Comparison of ENCODE assay signal across 8 mouse cellular contexts in genomic region chr9:75409031-75409851, GRCm38 (mm10). TPM values are rescaled to one million over a fixed set of nuclear protein-coding genes. Genes with fewer than 3 reads are reported as not detected.
DNase-seq lines count a peak whose midpoint lies in the region; ATAC-seq and TF ChIP-seq lines count a peak whose summit lies in the region.

No protein-coding gene starts in this region.

- WGBS in forebrain, embryonic 16.5 days: under 1% methylated on average over 82 of the region's 90 CpGs
- WGBS in lung, embryonic 15.5 days: under 1% methylated on average over 61 of the region's 90 CpGs

- ATAC-seq in forebrain, embryonic 16.5 days: peak; percentile 85
- peak; percentile 87 for ATAC-seq in lung, embryonic 15.5 days (ENCODE audit: borderline replicate concordance, extremely low read depth, low FRiP score, low TSS enrichment)
- peak; percentile 27; the same call in 1 of the 2 replicates for ATAC-seq in neutrophil, adult 5-6 weeks (ENCODE audit: extremely low read depth, insufficient number of reproducible peaks, low FRiP score, poor library complexity, severe bottlenecking)

- DNase-seq in MEL (ENCODE audit: low read depth, low spot score): peak; percentile 72
- peak; percentile 73 for DNase-seq in cerebellum, adult 8-10 months
- peak; percentile 72 for DNase-seq in heart, postnatal 25 days (ENCODE audit: low spot score)
- DNase-seq in layer of hippocampus, adult 18-20 months (ENCODE audit: low spot score in 2 of 2): peak; percentile 16 to 22
- DNase-seq in thymus, adult 18-20 months: peak; percentile 60 to 64

- H3K4me2 ChIP-seq in forebrain, embryonic 16.5 days (ENCODE audit: low read length): peak overlapping the region; percentile 66
- peak overlapping the region; percentile 72 for H3K4me2 ChIP-seq in lung, embryonic 15.5 days

- H3K27me3 ChIP-seq in MEL (ENCODE audit: control insufficient read depth in 1 of 2, insufficient read depth in 2 of 2, low read length in 2 of 2): no peaks in the 10 kb centered on the region
- no peaks in the 10 kb centered on the region for H3K27me3 ChIP-seq in forebrain, embryonic 16.5 days (replicated peaks; ENCODE audit: control insufficient read depth, insufficient read depth, low read length)
- H3K27me3 ChIP-seq in lung, embryonic 15.5 days: no peaks in the 10 kb centered on the region

- H3K27ac ChIP-seq in MEL (ENCODE audit: control insufficient read depth, low read depth, low read length): peak overlapping the region; percentile 91
- H3K27ac ChIP-seq in forebrain, embryonic 16.5 days (ENCODE audit: low read length): peak overlapping the region; percentile 98
- H3K27ac ChIP-seq in lung, embryonic 15.5 days: peak overlapping the region; percentile 99

- 0 out of 4 replicates have a peak, but pooled peaks of 1 of the 2 experiments have one; percentile 26 for TF ChIP-seq POLR2A in MEL (IDR thresholded peaks at IDR 0.05; ENCODE audit: control insufficient read depth in 1 of 2, insufficient read depth in 1 of 2, low read depth in 1 of 2, low read length in 2 of 2, poor library complexity in 1 of 2)

- H3K79me2 ChIP-seq in MEL (ENCODE audit: control insufficient read depth, insufficient read depth, low read length, poor library complexity): peaks cover 41% of the 10 kb centered on the region

- TF ChIP-seq RAD21 in MEL (IDR thresholded peaks at IDR 0.05; ENCODE audit: low read depth, low read length): no peak

- peaks cover 0 to 26% of the 10 kb centered on the region in 2 experiments; a peak in 2 of 4 replicates for H3K36me3 ChIP-seq in MEL (ENCODE audit: control insufficient read depth in 1 of 2, insufficient read depth in 2 of 2, low read length in 2 of 2)
- H3K36me3 ChIP-seq in forebrain, embryonic 16.5 days (ENCODE audit: control insufficient read depth, insufficient read depth): no peaks in the 10 kb centered on the region
- no peaks in the 10 kb centered on the region for H3K36me3 ChIP-seq in lung, embryonic 15.5 days

- no peak for TF ChIP-seq EP300 in MEL (IDR thresholded peaks at IDR 0.05; ENCODE audit: low read depth in 1 of 2, low read length in 2 of 2)

- no peak for TF ChIP-seq CTCF in MEL (IDR thresholded peaks at IDR 0.05 in 2 of 3, conservative IDR thresholded peaks at IDR 0.05 in 1 of 3; ENCODE audit: control insufficient read depth in 1 of 3, insufficient read depth in 1 of 3, low read depth in 2 of 3, low read length in 3 of 3, poor library complexity in 1 of 3, severe bottlenecking in 1 of 3)

- H3K4me1 ChIP-seq in MEL (ENCODE audit: control insufficient read depth in 1 of 2, insufficient read depth in 2 of 2, low read length in 2 of 2): peaks cover 9 to 17% of the 10 kb centered on the region in 2 experiments
- peaks cover 23% of the 10 kb centered on the region for H3K4me1 ChIP-seq in forebrain, embryonic 16.5 days (replicated peaks; ENCODE audit: control insufficient read depth, insufficient read depth, low read length)
- H3K4me1 ChIP-seq in lung, embryonic 15.5 days: peaks cover 31% of the 10 kb centered on the region

- H3K9ac ChIP-seq in MEL (ENCODE audit: control insufficient read depth, low read depth, low read length, poor library complexity, severe bottlenecking): peak overlapping the region; percentile 99
- H3K9ac ChIP-seq in forebrain, embryonic 16.5 days (replicated peaks; ENCODE audit: low read depth, low read length): peak overlapping the region; percentile 90
- H3K9ac ChIP-seq in lung, embryonic 15.5 days: peak overlapping the region; percentile 83

- no peaks in the 10 kb centered on the region for H3K9me3 ChIP-seq in MEL (replicated peaks; ENCODE audit: insufficient read depth, low read length)
- no peaks in the 10 kb centered on the region for H3K9me3 ChIP-seq in forebrain, embryonic 16.5 days (ENCODE audit: control insufficient read depth, low read length)
- H3K9me3 ChIP-seq in lung, embryonic 15.5 days: no peaks in the 10 kb centered on the region

- H3K4me3 ChIP-seq in MEL (ENCODE audit: control insufficient read depth in 1 of 2, insufficient read depth in 1 of 2, low read depth in 2 of 2, low read length in 2 of 2): peak overlapping the region; percentile 66 to 80
- peak overlapping the region; percentile 94 for H3K4me3 ChIP-seq in forebrain, embryonic 16.5 days (replicated peaks; ENCODE audit: low read length)
- peak overlapping the region; percentile 86 for H3K4me3 ChIP-seq in lung, embryonic 15.5 days

- intact Hi-C loops in heart, postnatal 25 days (cut with DNase I): no loop called here

TF ChIP-seq in MEL, 35 proteins besides CTCF, POLR2A, EP300 and RAD21:
- 0 out of 2 replicates have a peak, but pooled peaks have one; percentile 15 for TF ChIP-seq NRF1 (IDR thresholded peaks at IDR 0.05; ENCODE audit: insufficient read depth, low read depth, low read length, poor library complexity, severe bottlenecking)
- no peak for TF ChIP-seq TAL1 (IDR thresholded peaks at IDR 0.05; ENCODE audit: low read length)
- peak; percentile 12; the same call in 1 of the 2 replicates for TF ChIP-seq BHLHE40 (IDR thresholded peaks at IDR 0.05; ENCODE audit: borderline replicate concordance, low read depth, low read length)
- peak; percentile 37; the same call in 1 of the 2 replicates for TF ChIP-seq ETS1 (IDR thresholded peaks at IDR 0.05; ENCODE audit: low read depth, low read length)
- peak; percentile 48; the same call in 1 of the 2 replicates for TF ChIP-seq MAX (IDR thresholded peaks at IDR 0.05; ENCODE audit: low read length)
- TF ChIP-seq USF1 (IDR thresholded peaks at IDR 0.05; ENCODE audit: low read depth, low read length): 0 out of 2 replicates have a peak, but pooled peaks have one; percentile 7
- TF ChIP-seq ELF1 (IDR thresholded peaks at IDR 0.05; ENCODE audit: low read depth, low read length): no peak
TF ChIP-seq in MEL: peak in this region for 5.

RNA-seq across cellular contexts. Expression of gene Mapk6, which starts 0.6 kb away (rescaled TPM):
- total RNA-seq in MEL (2012; rRNA removed): 19.6 and 26.6 TPM in 2 replicates
- 10 to 100 TPM; 44.1 to 91.0 TPM for polyA plus RNA-seq in MEL (2012; ENCODE audit: insufficient read depth in 1 of 2, insufficient read length in 2 of 2, low read depth in 1 of 2, low replicate concordance in 2 of 2, missing spikeins in 1 of 2)
- 139 and 141 TPM in 2 replicates for polyA plus RNA-seq in forebrain, embryonic 16.5 days (2015; fragmentation: Nextera tagmentation; extraction: Ambion mirVana)
- 10 to 100 TPM; 30.9 to 31.0 TPM for total RNA-seq in heart, postnatal 25 days (2021)
- total RNA-seq in layer of hippocampus, adult 18-20 months (2021): 10 to 100 TPM; 25.4 to 27.0 TPM
- 45.0 and 49.7 TPM in 2 replicates for polyA plus RNA-seq in lung, embryonic 15.5 days (2015; fragmentation: Nextera tagmentation; extraction: Ambion mirVana)
- total RNA-seq in neutrophil, adult 5-6 weeks (2017): 33.3 and 36.3 TPM in 2 replicates

RNA-seq across cellular contexts. Expression of gene Leo1, which starts 32.1 kb away (rescaled TPM):
- 41.6 and 42.6 TPM in 2 replicates for total RNA-seq in MEL (2012; rRNA removed)
- 10 to 100 TPM in 1 of 2 experiments, not detected in 1; 49.0 TPM for polyA plus RNA-seq in MEL (2012; ENCODE audit: insufficient read depth in 1 of 2, insufficient read length in 2 of 2, low read depth in 1 of 2, low replicate concordance in 2 of 2, missing spikeins in 1 of 2)
- polyA plus RNA-seq in forebrain, embryonic 16.5 days (2015; fragmentation: Nextera tagmentation; extraction: Ambion mirVana): 41.9 and 43.7 TPM in 2 replicates
- total RNA-seq in heart, postnatal 25 days (2021): 10 to 100 TPM; 12.0 to 20.6 TPM
- 10 to 100 TPM; 22.9 to 23.2 TPM for total RNA-seq in layer of hippocampus, adult 18-20 months (2021)
- polyA plus RNA-seq in lung, embryonic 15.5 days (2015; fragmentation: Nextera tagmentation; extraction: Ambion mirVana): 37.3 and 38.1 TPM in 2 replicates
- total RNA-seq in neutrophil, adult 5-6 weeks (2017): 21.4 and 22.9 TPM in 2 replicates

Comparison
In these comparisons a context has a peak if more than half of its experiments do, and no peak if none do; other contexts are left out.
1. Peak in every context shown above with its lines: DNase-seq, ATAC-seq, H3K4me3 ChIP-seq and H3K27ac ChIP-seq.
2. DNase-seq: peak in every context shown above with its lines; median percentile 73 in cerebellum, adult 8-10 months; 72 in MEL; 72 in heart, postnatal 25 days; 62 in thymus, adult 18-20 months; 19 in layer of hippocampus, adult 18-20 months.
3. ATAC-seq: peak in every context shown above with its lines; median percentile 87 in lung, embryonic 15.5 days; 85 in forebrain, embryonic 16.5 days; 27 in neutrophil, adult 5-6 weeks.